Mouse (Mus musculus): ENCODE data around the gene Coro1b. TPM values are rescaled to one million over a fixed set of nuclear protein-coding genes. Genes with fewer than 3 reads are reported as not detected.
"Not testable (repeated sequence)": the region's sequence is repeated elsewhere in the genome, so short reads cannot be mapped to it uniquely, and the experiment has no call there.

Gene Coro1b
- polyA plus RNA-seq, 1 experiment from 2014 or later, result 119 TPM

GRCm38 (mm10) chr19:4135229-4135962, 13.0 kb upstream of the Coro1b start:
- H3K9me3 ChIP-seq; ATAC-seq (ENCODE audit: low FRiP score, low read depth); H3K4me1 ChIP-seq (replicated peaks); H3K4me2 ChIP-seq; H3K4me3 ChIP-seq; H3K9ac ChIP-seq; H3K27ac ChIP-seq (replicated peaks); H3K27me3 ChIP-seq: not testable (repeated sequence)
- peaks cover 15% of the 10 kb centered on the region for H3K36me3 ChIP-seq
- WGBS, result 81% methylated on average over 6 of the region's 6 CpGs

DNA sequence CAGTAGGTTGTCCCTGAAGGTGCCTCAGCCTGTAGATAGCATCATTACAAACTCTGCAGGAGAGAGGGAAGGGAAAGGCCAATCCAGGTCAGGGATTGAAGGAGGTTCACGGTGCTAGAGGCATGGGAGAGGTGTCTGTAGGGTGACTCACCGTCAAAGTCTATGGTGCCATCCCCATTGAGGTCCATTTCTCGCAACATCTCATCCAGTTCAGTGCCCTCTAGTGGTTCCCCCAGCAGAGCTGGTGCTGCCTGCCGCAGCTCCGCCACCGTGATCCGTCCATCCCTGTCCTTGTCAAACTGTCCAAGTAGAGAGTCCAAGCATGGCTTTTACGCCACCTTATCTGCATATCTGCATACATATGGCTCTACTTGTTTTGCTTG, 12.5 kb upstream of the Coro1b start:
- not testable (repeated sequence) for H3K4me2 ChIP-seq; H3K4me1 ChIP-seq (replicated peaks); H3K27me3 ChIP-seq; H3K27ac ChIP-seq (replicated peaks); ATAC-seq (ENCODE audit: low FRiP score, low read depth); H3K9me3 ChIP-seq; H3K4me3 ChIP-seq; H3K9ac ChIP-seq
- H3K36me3 ChIP-seq, result peaks cover 15% of the 10 kb centered on the region
- WGBS, result 28% methylated on average over 8 of the region's 8 CpGs

DNA sequence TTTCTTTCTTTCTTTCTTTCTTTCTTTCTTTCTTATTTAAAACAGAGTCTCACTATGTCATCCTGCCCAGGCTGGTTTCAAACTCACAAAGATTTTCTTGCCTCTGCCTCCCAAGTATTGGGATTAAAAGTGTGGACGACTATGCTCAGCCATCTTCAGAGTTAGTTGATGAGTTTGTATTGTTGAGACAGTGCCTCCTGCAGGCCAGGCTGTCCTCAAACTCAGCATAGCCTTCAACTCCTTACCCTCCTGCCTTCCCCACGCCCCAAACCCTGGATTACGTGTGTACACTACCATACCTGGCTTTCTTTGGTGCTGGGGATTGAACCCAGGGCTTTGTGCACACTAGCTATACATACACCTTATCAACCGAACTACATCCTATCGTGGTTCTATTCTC, 12.0 kb upstream of the Coro1b start:
- WGBS, result 83% methylated on average over 5 of the region's 5 CpGs
- Histone ChIP-seq H3K4me1 (replicated peaks) (0 out of 2 replicates have a peak, but pooled peaks cover 5% of the 10 kb centered on the region), H3K36me3 (peaks cover 13% of the 10 kb centered on the region), H3K4me2 (no peak overlapping the region), H3K27me3 (no peaks in the 10 kb centered on the region), H3K4me3 (no peak overlapping the region), H3K9ac (no peak overlapping the region), H3K27ac (replicated peaks) (no peak overlapping the region), H3K9me3 (no peaks in the 10 kb centered on the region)
- ATAC-seq (ENCODE audit: low FRiP score, low read depth), result no peak

GRCm38 (mm10) chr19:4137913-4138312, 10.5 kb upstream of the Coro1b start:
- 0 out of 2 replicates have a peak, but pooled peaks cover 5% of the 10 kb centered on the region for H3K4me1 ChIP-seq (replicated peaks)
- 89% methylated on average over 5 of the region's 5 CpGs for WGBS
- no peak for ATAC-seq (ENCODE audit: low FRiP score, low read depth)

GRCm38 (mm10) chr19:4139446-4139845, 9.0 kb upstream of the Coro1b start, which contains the start of gene Gpr152:
Gene Gpr152 (plus strand): TSS chr19:4139787.
- Histone ChIP-seq H3K9ac (no peak within 1 kb of the TSS), H3K4me2 (no peak within 1 kb of the TSS), H3K27me3 (no peaks in the 10 kb centered on the region), H3K27ac (replicated peaks) (no peak within 1 kb of the TSS), H3K4me1 (replicated peaks) (0 out of 2 replicates have a peak, but pooled peaks cover 5% of the 10 kb centered on the region), H3K9me3 (no peaks in the 10 kb centered on the region), H3K4me3 (no peak within 1 kb of the TSS), H3K36me3 (no peaks in the 10 kb centered on the region)
- ATAC-seq (ENCODE audit: low FRiP score, low read depth), result no peak
- 58% methylated on average over 2 of the region's 2 CpGs for WGBS

More at GRCm38 (mm10) chr19:4137913-4138312, 10.5 kb upstream of the Coro1b start:
- Histone ChIP-seq H3K9me3 (no peaks in the 10 kb centered on the region), H3K36me3 (no peaks in the 10 kb centered on the region; the same call in none of the 2 replicates), H3K27me3 (no peaks in the 10 kb centered on the region), H3K9ac (no peak overlapping the region), H3K4me3 (no peak overlapping the region), H3K27ac (replicated peaks) (no peak overlapping the region), H3K4me2 (no peak overlapping the region)

DNA sequence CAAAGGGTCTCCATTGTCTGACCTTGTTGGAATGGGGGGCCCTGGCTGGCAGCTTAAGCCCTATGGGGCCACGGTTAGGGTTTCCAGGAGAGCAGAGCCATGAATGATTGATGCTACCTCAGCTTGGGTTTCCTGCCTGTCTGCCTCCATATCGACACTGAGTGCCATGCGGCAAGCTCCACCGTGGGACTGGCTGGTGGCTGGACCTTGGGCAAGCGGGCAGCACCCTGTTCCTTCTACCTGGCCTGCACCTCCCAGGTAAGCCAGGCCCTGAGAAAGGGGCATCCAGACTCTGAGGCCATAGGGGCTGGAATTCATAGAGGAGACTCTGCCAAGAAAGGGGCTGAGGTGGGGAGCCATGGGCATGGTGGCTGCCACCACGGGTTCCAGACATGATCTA, 8.3 kb upstream of the Coro1b start:
- Histone ChIP-seq H3K9me3 (no peaks in the 10 kb centered on the region), H3K27ac (replicated peaks) (no peak overlapping the region), H3K9ac (no peak overlapping the region), H3K36me3 (no peaks in the 10 kb centered on the region), H3K4me1 (replicated peaks) (0 out of 2 replicates have a peak, but pooled peaks cover 5% of the 10 kb centered on the region), H3K4me3 (no peak overlapping the region), H3K4me2 (no peak overlapping the region), H3K27me3 (no peaks in the 10 kb centered on the region)
- ATAC-seq (ENCODE audit: low FRiP score, low read depth), result no peak
- WGBS, result 82% methylated on average over 6 of the region's 6 CpGs

DNA sequence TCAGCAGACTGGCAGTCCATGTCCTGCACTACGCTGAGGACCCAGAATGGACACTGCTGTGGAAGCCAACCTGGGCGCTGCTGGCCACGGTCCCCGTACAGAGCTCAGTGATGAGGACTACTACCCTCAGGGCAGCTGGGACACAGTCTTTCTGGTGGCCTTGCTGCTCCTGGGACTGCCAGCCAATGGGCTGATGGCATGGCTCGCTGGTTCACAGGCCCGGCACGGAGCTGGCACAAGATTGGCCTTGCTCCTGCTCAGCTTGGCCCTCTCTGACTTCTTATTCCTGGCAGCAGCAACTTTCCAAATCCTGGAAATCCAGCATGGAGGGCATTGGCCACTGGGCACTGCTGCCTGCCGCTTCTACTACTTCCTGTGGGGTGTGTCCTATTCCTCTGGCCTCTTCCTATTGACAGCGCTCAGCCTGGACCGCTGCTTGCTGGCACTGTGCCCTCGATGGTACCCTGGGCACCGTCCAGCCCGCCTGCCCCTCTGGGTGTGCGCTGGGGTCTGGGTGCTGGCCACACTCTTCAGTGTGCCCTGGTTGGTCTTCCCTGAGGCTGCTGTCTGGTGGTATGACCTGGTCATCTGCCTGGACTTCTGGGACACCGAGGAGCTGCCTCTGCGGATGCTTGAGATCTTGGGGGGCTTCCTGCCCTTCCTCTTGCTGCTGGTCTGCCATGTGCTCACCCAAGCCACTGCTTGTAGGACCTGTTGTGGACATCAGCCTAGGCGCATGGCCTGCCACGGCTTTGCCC, 5.8 kb upstream of the Coro1b start:
- H3K9ac ChIP-seq, result no peak overlapping the region
- no peaks in the 10 kb centered on the region for H3K9me3 ChIP-seq
- H3K4me2 ChIP-seq, result no peak overlapping the region
- no peaks in the 10 kb centered on the region for H3K27me3 ChIP-seq
- no peaks in the 10 kb centered on the region for H3K36me3 ChIP-seq
- H3K27ac ChIP-seq (replicated peaks), result no peak overlapping the region
- no peak for ATAC-seq (ENCODE audit: low FRiP score, low read depth)
- 87% methylated on average over 18 of the region's 18 CpGs for WGBS
- no peak overlapping the region for H3K4me3 ChIP-seq
- peaks cover 6% of the 10 kb centered on the region for H3K4me1 ChIP-seq (replicated peaks)

DNA sequence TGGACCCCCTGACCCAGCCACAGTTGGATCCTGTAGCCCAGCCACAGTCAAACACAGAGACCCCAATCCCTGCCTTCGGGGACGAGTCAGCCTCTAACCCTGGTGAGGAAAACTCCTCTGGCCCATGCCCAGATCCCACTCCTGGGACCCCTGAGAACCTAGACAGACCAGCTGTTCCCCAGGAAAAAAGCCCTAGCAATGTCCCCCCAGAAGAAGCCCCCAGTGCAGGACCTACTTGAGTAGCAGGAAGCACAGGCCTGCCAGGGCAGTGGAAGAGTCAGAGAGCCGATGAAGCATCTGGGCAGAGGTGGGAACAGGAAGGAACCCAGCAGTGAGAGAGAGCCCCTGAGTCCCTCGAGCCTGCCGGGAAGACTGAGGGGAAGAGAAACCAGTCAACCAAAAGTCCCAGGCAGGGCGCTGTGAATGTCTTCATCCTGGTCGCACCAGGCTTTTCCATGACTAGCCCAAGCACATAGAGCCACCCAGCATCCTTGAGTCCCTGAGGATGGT, 4.6 kb upstream of the Coro1b start, which contains the start of gene Cabp4:
TSS of gene Cabp4 (minus strand) at position 275 of the 510 bp plus-strand sequence.
- 89% methylated on average over 7 of the region's 7 CpGs for WGBS
- Histone ChIP-seq H3K27me3 (no peaks in the 10 kb centered on the region), H3K9me3 (no peaks in the 10 kb centered on the region), H3K27ac (replicated peaks) (no peak within 1 kb of the TSS), H3K4me1 (replicated peaks) (peaks cover 14% of the 10 kb centered on the region), H3K9ac (no peak within 1 kb of the TSS), H3K4me3 (no peak within 1 kb of the TSS), H3K36me3 (no peaks in the 10 kb centered on the region), H3K4me2 (no peak within 1 kb of the TSS)
- no peak for ATAC-seq (ENCODE audit: low FRiP score, low read depth)

DNA sequence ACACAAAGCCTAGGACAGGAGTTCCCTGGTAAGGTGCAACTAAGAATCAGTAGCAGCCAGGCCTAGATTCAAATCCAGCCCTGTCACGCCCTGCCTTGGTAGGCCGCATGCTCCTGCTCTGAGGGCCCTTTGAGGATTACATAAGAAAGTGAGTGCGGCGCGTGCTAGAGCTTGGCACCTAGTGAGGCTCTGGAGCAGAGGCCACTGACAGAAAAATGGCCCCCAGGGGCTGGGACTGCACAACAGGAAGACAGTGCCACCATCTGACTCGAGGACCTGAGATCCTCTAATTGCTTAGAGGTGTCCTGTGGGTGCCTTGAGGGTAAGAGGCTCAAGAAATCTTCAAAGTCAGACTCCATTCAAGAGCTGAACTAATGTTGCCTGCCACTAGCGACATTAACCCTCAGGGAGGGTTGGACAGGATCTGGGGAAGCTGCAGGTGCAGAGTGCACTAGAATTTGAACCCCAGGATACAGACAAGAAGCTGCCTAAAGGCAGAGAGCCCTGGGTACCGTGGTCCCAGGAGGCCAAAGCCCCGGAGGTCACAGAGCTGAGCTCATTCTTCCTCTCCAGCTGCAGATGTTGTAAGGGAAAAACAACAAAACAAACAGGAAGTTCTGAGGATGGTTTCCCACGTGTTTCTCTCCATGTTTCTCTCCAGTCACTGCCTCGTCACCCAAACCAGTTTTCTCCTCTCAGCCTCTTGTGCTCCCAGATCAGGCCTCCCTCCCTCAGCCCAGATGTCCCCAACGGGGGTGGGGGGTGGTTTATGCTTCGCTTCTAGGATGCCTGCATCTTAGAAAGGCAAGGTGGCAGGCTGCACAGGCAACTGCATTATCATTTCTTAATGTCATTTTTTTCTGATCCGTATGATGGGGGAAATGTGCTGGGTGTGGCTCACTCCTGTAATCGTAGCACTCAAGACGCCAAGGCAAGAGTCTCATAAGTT, 3.6 kb upstream of the Coro1b start:
- no peak for ATAC-seq (ENCODE audit: low FRiP score, low read depth)
- Histone ChIP-seq H3K4me2 (no peak overlapping the region), H3K36me3 (no peaks in the 10 kb centered on the region), H3K27ac (replicated peaks) (no peak overlapping the region), H3K9ac (no peak overlapping the region), H3K4me1 (replicated peaks) (peaks cover 19% of the 10 kb centered on the region), H3K27me3 (no peaks in the 10 kb centered on the region), H3K9me3 (no peaks in the 10 kb centered on the region), H3K4me3 (no peak overlapping the region)
- 83% methylated on average over 16 of the region's 16 CpGs for WGBS

DNA sequence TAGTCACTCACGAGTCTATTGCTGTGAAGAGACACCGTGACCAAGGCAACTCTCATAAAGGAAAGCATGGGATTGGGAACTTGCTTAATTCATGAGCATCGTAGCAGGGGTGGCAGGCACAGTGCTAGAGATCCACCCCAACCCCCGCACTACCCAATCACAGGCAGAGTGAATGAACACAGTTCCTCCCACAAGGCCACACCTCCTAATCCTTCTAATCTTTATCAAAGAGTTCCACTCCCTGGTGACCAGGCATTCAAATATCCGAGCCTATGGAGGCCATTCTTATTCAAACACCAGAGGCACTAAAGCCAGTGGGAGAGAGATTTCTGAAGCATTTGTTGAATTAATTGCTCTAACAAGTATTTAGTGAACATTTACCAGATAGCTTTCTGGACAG, 2.5 kb upstream of the Coro1b start:
- no peaks in the 10 kb centered on the region for H3K27me3 ChIP-seq
- no peak overlapping the region for H3K27ac ChIP-seq (replicated peaks)
- 88% methylated on average over 5 of the region's 5 CpGs for WGBS
- H3K4me3 ChIP-seq, result no peak overlapping the region
- no peak overlapping the region for H3K9ac ChIP-seq
- H3K4me2 ChIP-seq, result no peak overlapping the region
- peaks cover under 1% of the 10 kb centered on the region; the same call in 1 of the 2 replicates for H3K36me3 ChIP-seq
- ATAC-seq (ENCODE audit: low FRiP score, low read depth), result no peak
- H3K4me1 ChIP-seq (replicated peaks), result peaks cover 24% of the 10 kb centered on the region
- no peaks in the 10 kb centered on the region for H3K9me3 ChIP-seq

DNA sequence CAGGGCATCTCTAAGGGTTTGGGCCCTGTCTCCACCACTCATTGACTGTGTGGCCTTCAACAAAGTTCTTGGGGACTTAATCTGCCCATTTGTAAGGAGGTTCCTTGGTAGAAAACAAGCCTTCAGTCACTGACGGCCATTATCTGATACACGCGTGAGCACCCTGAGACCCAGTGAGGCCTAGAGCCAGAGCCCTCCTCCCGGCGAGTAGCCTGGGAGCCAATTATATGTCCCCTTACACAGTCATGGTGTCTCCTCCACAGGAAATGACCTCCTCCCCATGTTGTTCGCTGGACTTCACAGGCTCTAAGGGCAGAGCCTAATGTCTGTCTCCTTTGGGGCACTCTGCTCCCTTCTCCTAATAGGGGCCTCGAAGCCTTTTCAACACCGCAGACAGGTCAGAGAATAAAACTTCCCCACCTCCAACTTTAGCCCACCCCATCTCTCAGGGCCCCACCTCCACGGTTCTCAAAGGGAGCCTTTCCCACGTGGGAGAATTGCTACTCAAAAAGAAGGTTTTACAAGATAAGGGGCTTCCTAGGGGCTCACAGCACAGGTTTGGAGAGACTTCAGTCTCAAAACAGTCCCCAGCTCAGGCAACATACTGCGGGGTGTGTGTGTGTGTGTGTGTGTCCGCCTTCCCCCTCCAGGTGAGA, 1.9 kb upstream of the Coro1b start:
- Histone ChIP-seq H3K4me2 (no peak overlapping the region), H3K27me3 (no peaks in the 10 kb centered on the region), H3K4me1 (replicated peaks) (peaks cover 26% of the 10 kb centered on the region), H3K9ac (no peak overlapping the region), H3K9me3 (no peaks in the 10 kb centered on the region), H3K36me3 (peaks cover 5% of the 10 kb centered on the region; the same call in 1 of the 2 replicates), H3K27ac (replicated peaks) (no peak overlapping the region), H3K4me3 (no peak overlapping the region)
- 61% methylated on average over 12 of the region's 12 CpGs for WGBS
- ATAC-seq (ENCODE audit: low FRiP score, low read depth), result no peak

Data from hindbrain, embryonic 15.5 days (tissue).